Mouse (Mus musculus): Measurements from ENCODE around the gene AC131692.1.

The AC131692.1 gene

GRCm38 (mm10) chr19:6067011-6067723 lies 27.1 kb upstream of the AC131692.1 start:
- CTCF ChIA-PET = interaction anchor here (0.8 to 2.1 kb wide), 2 partner anchors 11 to 282 kb away, joined by 3 to 11 read pairs; no protein-coding TSS in a partner anchor

DNA sequence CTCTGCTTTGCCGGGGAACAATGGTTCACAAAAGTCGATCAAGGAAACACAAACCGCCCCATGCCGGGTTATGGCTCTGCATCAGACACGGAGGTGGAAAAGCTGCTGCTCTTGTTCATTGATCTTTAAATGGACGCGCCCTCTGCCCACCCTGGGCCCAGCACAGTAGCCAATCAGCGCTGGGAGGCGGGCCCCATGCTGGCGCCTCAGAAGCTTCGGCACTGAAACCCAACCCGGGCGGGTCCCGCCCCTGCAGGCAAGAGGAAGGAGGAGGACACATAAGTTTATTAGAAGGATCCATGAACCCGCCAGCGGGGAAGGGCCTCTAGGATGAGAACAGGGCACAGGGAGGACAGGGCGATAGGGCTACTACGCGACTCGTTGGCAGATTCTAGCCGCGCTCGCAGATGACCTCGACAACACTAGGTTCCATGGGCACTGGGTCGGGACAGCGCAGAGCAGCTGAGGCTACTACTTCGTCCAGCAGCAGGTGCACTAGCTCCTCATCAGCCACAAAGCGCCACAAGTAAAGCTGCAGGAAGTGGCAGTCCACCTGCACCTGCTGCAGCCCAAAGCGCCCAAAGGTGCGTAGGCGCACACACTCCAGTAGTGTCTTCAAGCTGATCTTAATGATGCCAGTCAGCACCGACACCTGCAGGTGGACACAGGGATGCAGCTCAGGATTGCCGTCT lies 26.3 kb upstream of the AC131692.1 start, which contains the start of gene Tm7sf2:
TSS of gene Tm7sf2 (minus strand) at position 650 of the 692 bp plus-strand sequence.
- CTCF ChIA-PET = interaction anchor here (0.7 to 2.1 kb wide), 4 partner anchors 10 to 283 kb away, joined by 3 to 11 read pairs (median 6); partner anchors contain the start of gene Syvn1

- CTCF ChIA-PET = interaction anchor here (0.7 kb wide), 1 partner anchor 9 kb away, joined by 10 read pairs; no protein-coding TSS in a partner anchor
Observed at GRCm38 (mm10) chr19:6068951-6069350, 25.3 kb upstream of the AC131692.1 start.

DNA sequence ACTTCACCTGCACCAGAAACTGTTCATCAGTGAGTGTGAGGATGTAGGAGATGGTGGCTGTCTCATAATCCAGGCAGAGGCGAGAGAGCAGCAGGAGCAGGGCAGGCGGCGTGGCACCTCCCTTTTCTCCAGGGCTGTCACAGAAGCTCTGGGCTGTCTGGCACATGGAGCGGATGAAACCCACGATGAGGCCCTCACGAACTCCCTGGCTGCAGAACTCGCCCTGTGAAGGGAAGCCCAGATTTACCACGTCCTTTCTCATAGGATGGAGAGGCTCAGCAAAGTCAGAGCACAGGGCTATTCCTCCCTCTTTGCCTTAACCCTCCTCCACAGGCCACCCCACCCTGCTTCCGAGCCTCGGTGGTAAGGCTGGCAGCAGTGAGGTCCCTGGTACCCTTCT lies 24.4 kb upstream of the AC131692.1 start:
- CTCF ChIA-PET = interaction anchor here (0.6 kb wide), 1 partner anchor 485 kb away, joined by 4 read pairs; no protein-coding TSS in a partner anchor

DNA sequence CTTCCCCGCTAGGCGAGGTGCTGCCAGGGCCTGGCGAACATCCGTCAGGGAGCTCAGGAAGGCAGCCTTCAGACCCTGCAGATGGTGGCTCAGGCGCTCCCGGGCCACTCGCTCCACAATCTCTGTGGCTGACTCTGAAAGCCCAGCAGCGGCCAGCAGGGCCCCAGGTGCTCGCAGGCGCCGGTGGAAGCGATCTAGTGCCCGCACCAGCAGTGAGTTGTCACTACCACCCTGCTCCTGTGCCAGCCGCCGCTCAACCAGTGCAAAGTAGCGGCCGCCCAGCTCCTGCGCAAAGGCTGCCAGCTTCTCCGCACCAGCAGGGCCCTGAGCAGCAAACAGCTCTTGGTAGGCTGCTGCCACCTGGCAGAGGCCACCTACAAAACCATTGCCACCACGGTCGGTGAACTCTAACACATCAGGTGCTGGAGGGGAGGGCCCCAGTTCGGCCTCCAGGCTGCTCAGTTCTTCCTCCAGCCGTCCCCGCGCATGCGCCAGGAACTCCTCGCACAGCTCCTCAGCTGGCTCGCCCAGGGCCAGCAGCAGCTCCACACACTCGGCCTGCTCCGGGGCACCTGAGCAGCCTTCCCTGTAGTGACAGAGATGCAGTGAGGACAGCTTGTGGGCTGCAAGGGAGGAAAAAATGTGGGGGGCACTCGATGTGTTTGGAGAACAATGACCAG lies 23.5 kb upstream of the AC131692.1 start:
- CTCF ChIA-PET = no interaction called here

GRCm38 (mm10) chr19:6071261-6071660 lies 23.0 kb upstream of the AC131692.1 start:
- CTCF ChIA-PET = no interaction called here

- CTCF ChIA-PET = interaction anchor here (0.6 kb wide), 1 partner anchor 29 kb away, joined by 3 read pairs; no protein-coding TSS in a partner anchor
Observed at GRCm38 (mm10) chr19:6073889-6074288, 20.3 kb upstream of the AC131692.1 start.

- CTCF ChIA-PET = no interaction called here
Observed at GRCm38 (mm10) chr19:6076564-6077393, 17.4 kb upstream of the AC131692.1 start, which contains the start of gene Vps51. Vps51 (minus strand) TSS chr19:6077231.

GRCm38 (mm10) chr19:6079983-6080480 lies 14.2 kb upstream of the AC131692.1 start, which contains the start of gene Tmem262:
Tmem262 (plus strand) TSS chr19:6080033.
- CTCF ChIA-PET = no interaction called here

DNA sequence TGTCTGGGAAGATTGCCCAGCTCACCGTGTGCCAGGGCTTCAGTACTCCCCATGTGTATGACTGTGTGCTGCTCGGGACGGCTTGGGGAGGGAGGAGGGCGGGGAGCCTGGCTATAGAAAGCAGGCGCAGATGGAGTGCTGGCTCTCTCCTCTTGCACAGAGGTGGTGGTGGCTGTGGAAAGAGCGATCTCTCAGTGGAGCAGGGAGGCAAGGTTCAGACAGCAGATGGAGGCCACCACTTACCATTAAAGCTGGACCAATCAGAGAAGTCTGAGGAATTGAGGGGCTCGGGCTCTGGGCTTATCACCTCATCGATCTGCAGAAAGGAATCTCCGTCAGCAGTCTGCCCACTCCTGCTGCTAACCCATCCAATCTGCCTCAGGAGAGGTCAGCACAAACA lies 12.1 kb upstream of the AC131692.1 start, which contains the start of gene Gm28374:
TSS of gene Gm28374 (minus strand) at position 101 of the 400 bp plus-strand sequence.
- CTCF ChIA-PET = no interaction called here

- CTCF ChIA-PET = interaction anchor here (1.1 kb wide), 1 partner anchor 43 kb away, joined by 3 read pairs; the partner anchor contains the start of gene Snx15
Observed at GRCm38 (mm10) chr19:6084478-6085248, 9.6 kb upstream of the AC131692.1 start, which contains the start of the genes Zfpl1 and Cdca5. Zfpl1 (minus strand) TSS chr19:6084956. Cdca5 (plus strand) TSS chr19:6084983.

DNA sequence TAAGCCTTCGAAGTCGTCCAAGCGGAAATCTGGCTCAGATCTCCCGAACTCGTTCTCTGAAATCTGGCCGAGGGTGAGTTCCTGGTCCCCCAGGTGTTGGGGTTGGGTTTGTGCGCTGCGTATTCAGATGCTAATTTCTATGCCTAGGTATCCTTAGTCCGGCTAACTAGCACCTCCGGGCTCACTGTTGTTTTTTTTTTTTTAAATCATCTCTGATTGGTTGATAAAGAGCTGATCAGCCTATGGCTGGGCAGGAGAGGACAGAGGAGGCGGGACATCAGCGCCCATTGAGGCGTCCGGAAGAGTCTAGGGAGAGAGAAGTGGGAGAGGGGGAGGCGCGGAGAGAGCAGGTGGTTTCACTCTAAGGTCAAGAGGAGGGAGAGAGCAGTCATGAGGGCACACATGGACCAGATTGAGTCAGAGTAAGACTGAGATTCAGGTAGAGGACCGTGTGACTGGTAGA lies 8.8 kb upstream of the AC131692.1 start:
- CTCF ChIA-PET = interaction anchor here (1.1 kb wide), 1 partner anchor 42 kb away, joined by 3 read pairs; the partner anchor contains the start of gene Snx15

GRCm38 (mm10) chr19:6088841-6089240 lies 5.4 kb upstream of the AC131692.1 start:
- CTCF ChIA-PET = no interaction called here

- CTCF ChIA-PET = interaction anchor here (0.6 to 0.7 kb wide), 3 partner anchors 11 to 32 kb away, joined by 3 to 14 read pairs (median 7); no protein-coding TSS in a partner anchor
Observed at GRCm38 (mm10) chr19:6097847-6098246, 3.6 kb downstream of the AC131692.1 start.

- CTCF ChIA-PET = no interaction called here
Observed at GRCm38 (mm10) chr19:6101186-6101585, 7.0 kb downstream of the AC131692.1 start.

DNA sequence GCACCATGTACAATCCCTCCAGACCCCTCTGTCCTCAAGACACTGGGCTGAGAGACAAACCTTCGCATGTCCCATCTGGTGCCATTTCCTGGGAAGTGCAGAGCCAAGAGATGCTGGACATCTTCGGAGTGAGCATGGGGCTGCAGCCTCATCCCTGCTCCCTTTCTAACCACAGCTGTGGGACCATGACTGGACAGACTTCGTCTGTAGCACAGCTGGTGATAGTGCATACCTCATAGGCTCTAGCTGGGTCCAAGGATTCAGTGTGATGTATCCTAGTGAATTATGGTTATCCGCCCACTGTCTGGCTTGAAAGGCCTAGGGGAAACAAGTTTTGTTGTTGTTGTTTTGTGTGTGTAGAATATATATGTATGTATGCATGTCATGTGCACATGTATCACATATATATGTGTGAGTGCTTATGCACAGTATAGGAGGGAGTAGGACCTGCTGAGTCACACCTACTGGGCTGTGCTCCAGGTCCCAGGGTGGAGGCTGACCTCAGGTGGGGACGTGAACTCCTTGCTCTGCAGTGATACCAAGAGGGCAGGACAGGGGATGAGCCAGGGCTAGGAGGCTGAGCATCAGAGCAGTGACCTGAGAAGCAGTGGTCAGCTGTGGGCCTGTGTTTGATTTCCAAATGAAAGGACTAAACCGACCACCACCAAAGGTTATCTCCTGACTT lies 8.1 kb downstream of the AC131692.1 start:
- CTCF ChIA-PET = no interaction called here

- CTCF ChIA-PET = no interaction called here
Observed at GRCm38 (mm10) chr19:6104476-6104875, 10.3 kb downstream of the AC131692.1 start.

GRCm38 (mm10) chr19:6105586-6105985 lies 11.4 kb downstream of the AC131692.1 start, which contains the start of gene Naaladl1:
Naaladl1 (plus strand) TSS chr19:6105782.
- CTCF ChIA-PET = no interaction called here

DNA sequence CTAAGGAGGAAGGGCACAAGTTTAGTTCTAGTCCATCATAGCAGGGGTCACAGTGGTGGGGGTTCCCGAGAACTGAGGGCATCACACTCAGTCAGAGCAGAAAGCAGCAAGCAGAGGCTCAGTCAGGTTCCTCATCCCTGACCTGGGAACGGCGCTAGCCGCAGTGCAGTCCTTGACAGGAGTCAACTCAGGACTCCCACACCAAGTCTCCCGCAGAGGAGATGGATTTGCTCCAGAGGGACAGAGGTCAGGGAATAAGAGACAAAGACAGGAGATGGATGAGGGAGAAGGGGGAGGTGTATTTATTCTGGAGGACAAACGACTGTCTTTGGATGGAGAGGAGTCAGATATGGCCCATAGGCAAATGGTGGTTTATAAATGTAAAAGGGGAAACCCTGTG lies 18.9 kb downstream of the AC131692.1 start:
- CTCF ChIA-PET = no interaction called here
